Mouse (Mus musculus) intestine, embryonic 14.5 days (tissue): ENCODE data around the gene A930009A15Rik. TPM values are rescaled to one million over a fixed set of nuclear protein-coding genes. Genes with fewer than 3 reads are reported as not detected.

Experiments used
- ATAC-seq: fragments of 200-750 bp; cut with Nextera tagmentation; replicated peaks from 2 replicates; pipeline ENCODE4 v1.8.0; 2017; ENCODE audit warnings: low read depth, moderate number of reproducible peaks, moderate TSS enrichment, moderate library complexity; ENCODE audit not compliant: low FRiP score, low TSS enrichment
- DNase-seq: peaks from one replicate; pipeline ENCODE4 v3.0.0-alpha.2; 2018; ENCODE audit warnings: low spot score
- H3K27ac ChIP-seq: fragments of 300-500 bp; sonication (generic); 2 replicates; pipeline ENCODE4 v1.5.1; 2014; ENCODE audit warnings: low read depth, mild to moderate bottlenecking, control low read depth
- H3K27me3 ChIP-seq: fragments of 300-500 bp; sonication (generic); replicated peaks from 2 replicates; pipeline ENCODE4 v1.6.1; 2014; ENCODE audit warnings: low read length, control low read depth; ENCODE audit not compliant: control insufficient read depth, insufficient read depth
- H3K36me3 ChIP-seq: fragments of 300-500 bp; sonication (generic); 2 replicates; pipeline ENCODE4 v1.6.1; 2014; ENCODE audit warnings: low read length, control low read depth; ENCODE audit not compliant: control insufficient read depth, insufficient read depth
- H3K4me1 ChIP-seq: fragments of 300-500 bp; sonication (generic); replicated peaks from 2 replicates; pipeline ENCODE4 v1.6.1; 2014; ENCODE audit warnings: low read length, control low read depth, mixed read lengths; ENCODE audit not compliant: control insufficient read depth, insufficient read depth
- H3K4me2 ChIP-seq: fragments of 300-500 bp; sonication (generic); 2 replicates; pipeline ENCODE4 v1.6.1; 2014; ENCODE audit warnings: low read length
- H3K4me3 ChIP-seq: fragments of 300-500 bp; sonication (generic); 2 replicates; pipeline ENCODE4 v1.5.1; 2014; ENCODE audit warnings: low read depth, low read length, control low read depth, mixed read lengths
- H3K9ac ChIP-seq: fragments of 300-500 bp; sonication (generic); 2 replicates; pipeline ENCODE4 v1.6.1; 2014; ENCODE audit warnings: mild to moderate bottlenecking, low read length
- H3K9me3 ChIP-seq: fragments of 300-500 bp; sonication (generic); 2 replicates; pipeline ENCODE4 v1.6.1; 2016; ENCODE audit warnings: low read length, control low read depth; ENCODE audit not compliant: control insufficient read depth
- WGBS: fragments of 180-500 bp; shearing (Covaris S2); extraction: QIAGEN DNeasy Blood & Tissue Kit; methylation state at CpG from one replicate; pipeline ENCODE4 v1.1.7; 2014; 5-methylcytosine and 5-hydroxymethylcytosine counted together
- polyA plus RNA-seq: library from polyadenylated mRNA; unstranded; fragments of >200 nt; fragmentation: Nextera tagmentation; extraction: Ambion mirVana; gene quantifications from 2 replicates; pipeline ENCODE4 v1.2.1, GENCODE M21; 2014

A930009A15Rik gene
- polyA plus RNA-seq, 1 experiment from 2014 or later = not detected

DNA sequence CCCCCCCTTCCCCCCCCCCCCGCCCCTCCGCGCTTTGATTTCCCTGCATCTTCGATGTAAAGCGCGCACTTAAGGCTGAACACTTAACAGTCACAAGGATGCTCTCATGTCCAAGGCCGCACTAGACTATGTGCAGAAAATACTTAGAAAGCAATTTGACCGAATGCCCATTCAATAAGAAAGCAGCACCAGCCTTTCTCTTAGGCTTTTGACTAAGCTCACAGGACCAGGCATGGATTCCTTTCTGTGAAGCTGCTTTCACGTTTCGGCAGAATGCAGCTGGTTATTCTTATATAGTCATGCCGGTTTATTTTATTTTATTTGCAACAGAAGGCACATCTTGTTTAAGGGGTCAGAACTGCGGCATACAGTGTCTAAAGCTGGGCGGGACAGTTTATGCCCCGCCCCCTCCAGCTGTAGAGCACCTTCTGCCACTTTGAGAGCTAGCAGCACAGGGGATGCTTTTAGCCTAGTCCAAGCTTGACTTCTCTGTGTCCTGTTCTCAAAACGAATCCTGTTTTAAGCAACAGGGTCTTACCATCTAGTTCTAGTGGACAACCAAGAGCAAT is 48.6 kb downstream of the A930009A15Rik start:
- Histone ChIP-seq H3K4me2 (peak overlapping the region; percentile 43), H3K9me3 (no peaks in the 10 kb centered on the region), H3K36me3 (no peaks in the 10 kb centered on the region), H3K27ac (no peak overlapping the region), H3K4me1 (0 out of 2 replicates have a peak, but pooled peaks cover 4% of the 10 kb centered on the region), H3K9ac (no peak overlapping the region), H3K4me3 (peak overlapping the region; percentile 8; the same call in 1 of the 2 replicates), H3K27me3 (no peaks in the 10 kb centered on the region)
- DNase-seq (peak; percentile 52), ATAC-seq (no peak)
- WGBS = 22% methylated on average over 15 of the region's 15 CpGs

- Histone ChIP-seq H3K9me3 (no peaks in the 10 kb centered on the region), H3K4me1 (no peaks in the 10 kb centered on the region), H3K9ac (no peak overlapping the region), H3K27ac (no peak overlapping the region), H3K36me3 (no peaks in the 10 kb centered on the region), H3K4me3 (no peak overlapping the region), H3K27me3 (no peaks in the 10 kb centered on the region), H3K4me2 (no peak overlapping the region)
- no peak for DNase-seq
- ATAC-seq = no peak
- WGBS = 74% methylated on average over 7 of the region's 7 CpGs
Observed at GRCm38 (mm10) chr10:115623481-115623880, 53.7 kb downstream of the A930009A15Rik start.

DNA sequence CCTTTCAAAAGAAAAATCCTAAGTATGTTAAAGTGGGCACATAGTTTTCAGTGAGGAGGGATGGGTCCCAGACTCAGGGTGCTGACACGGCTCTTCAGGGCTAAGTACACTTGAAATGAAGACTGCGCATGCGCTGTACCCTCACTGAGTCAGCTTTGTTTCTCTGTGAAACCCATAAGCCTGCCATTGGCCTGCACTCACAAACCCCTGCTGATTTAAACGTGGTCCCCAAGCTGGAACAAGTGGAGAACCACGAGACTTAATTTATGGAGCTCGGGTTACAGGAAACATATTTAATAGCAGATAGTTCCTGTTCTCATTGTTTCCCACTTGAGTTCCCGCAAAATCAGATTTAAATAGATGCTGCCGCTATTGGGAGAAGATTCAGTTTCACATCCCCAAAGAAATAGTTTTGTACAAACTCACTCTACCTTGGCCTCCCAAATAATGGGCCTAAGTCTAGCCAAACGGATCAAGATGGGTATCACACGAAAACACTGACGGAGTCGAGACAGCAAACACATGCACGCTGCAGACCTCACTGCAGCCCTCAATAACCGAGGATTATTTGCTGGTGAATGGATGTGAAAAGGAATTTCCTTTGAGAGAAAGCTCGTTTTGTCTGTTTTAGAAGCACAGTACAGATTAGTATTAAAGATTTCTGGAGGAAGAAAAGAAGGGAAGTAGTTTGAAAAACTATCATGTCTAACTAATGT is 54.3 kb downstream of the A930009A15Rik start:
- H3K9me3 ChIP-seq = no peaks in the 10 kb centered on the region
- no peak overlapping the region for H3K4me3 ChIP-seq
- DNase-seq (no peak), ATAC-seq (no peak)
- H3K27ac ChIP-seq = no peak overlapping the region
- no peaks in the 10 kb centered on the region for H3K36me3 ChIP-seq
- no peak overlapping the region for H3K9ac ChIP-seq
- H3K27me3 ChIP-seq = no peaks in the 10 kb centered on the region
- H3K4me2 ChIP-seq = no peak overlapping the region
- no peaks in the 10 kb centered on the region for H3K4me1 ChIP-seq
- 72% methylated on average over 15 of the region's 15 CpGs for WGBS

DNA sequence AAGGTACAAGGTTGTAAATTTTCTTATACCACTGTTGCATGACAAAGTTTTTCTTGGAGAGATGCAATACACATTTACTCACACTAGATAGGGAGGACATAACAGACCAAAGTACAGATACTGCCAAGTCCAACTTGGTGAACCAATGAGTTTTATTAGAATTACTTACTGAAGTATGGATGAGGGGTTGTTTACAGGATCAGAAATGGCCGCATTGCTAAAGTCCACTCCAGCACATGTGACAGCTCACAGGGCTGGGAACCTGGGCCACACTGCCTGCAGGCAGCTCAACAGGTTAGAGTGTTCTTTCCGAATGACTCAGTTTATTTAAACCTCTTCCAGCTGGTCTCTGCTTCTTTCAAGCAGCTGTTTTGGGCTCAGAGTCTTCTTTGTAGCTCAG is 55.2 kb downstream of the A930009A15Rik start:
- no peaks in the 10 kb centered on the region for H3K27me3 ChIP-seq
- H3K27ac ChIP-seq = no peak overlapping the region
- no peak for ATAC-seq

GRCm38 (mm10) chr10:115626678-115627077 is 56.9 kb downstream of the A930009A15Rik start:
- H3K36me3 ChIP-seq = no peaks in the 10 kb centered on the region
- DNase-seq = no peak
- no peaks in the 10 kb centered on the region for H3K4me1 ChIP-seq
- no peaks in the 10 kb centered on the region for H3K9me3 ChIP-seq
- no peaks in the 10 kb centered on the region for H3K27me3 ChIP-seq
- H3K27ac ChIP-seq = no peak overlapping the region
- no peak for ATAC-seq
- 78% methylated on average over 6 of the region's 6 CpGs for WGBS
- no peak overlapping the region for H3K4me2 ChIP-seq
- no peak overlapping the region for H3K9ac ChIP-seq
- no peak overlapping the region for H3K4me3 ChIP-seq

More for the DNA sequence above, 55.2 kb downstream of the A930009A15Rik start:
- WGBS = 45% methylated on average over 2 of the region's 2 CpGs
- no peaks in the 10 kb centered on the region for H3K9me3 ChIP-seq
- H3K4me3 ChIP-seq = no peak overlapping the region
- no peak overlapping the region for H3K9ac ChIP-seq
- no peaks in the 10 kb centered on the region for H3K36me3 ChIP-seq
- no peaks in the 10 kb centered on the region for H3K4me1 ChIP-seq
- DNase-seq = no peak
- no peak overlapping the region for H3K4me2 ChIP-seq

Other genes starting within 250 kb of the A930009A15Rik start
- gene Tmem19, start 207.5 kb upstream of the A930009A15Rik start, polyA plus RNA-seq = 26.5 and 33.2 TPM in 2 replicates
- 17.5 and 20.3 TPM in 2 replicates for gene Thap2, start 185.5 kb upstream of the A930009A15Rik start, polyA plus RNA-seq
- gene Zfc3h1, start 185.0 kb upstream of the A930009A15Rik start, polyA plus RNA-seq = 24.5 and 25.3 TPM in 2 replicates
- gene Lgr5, start 17.8 kb downstream of the A930009A15Rik start, polyA plus RNA-seq = 8.7 and 13.4 TPM in 2 replicates
- 183 and 185 TPM in 2 replicates for gene Tspan8, start 246.8 kb downstream of the A930009A15Rik start, polyA plus RNA-seq